Mouse (Mus musculus): ENCODE measurements at regions not wholly inside any gene's neighbourhood (a gene's known extent, or its start where the extent isn't known, plus 50 kb on each side); places are given as distances from the start of the nearest gene placed in this dataset.

- ATAC-seq (ENCODE audit: insufficient number of reproducible peaks, low FRiP score, low TSS enrichment), result no peak
These were observed 52.4 kb upstream of the Aldh1b1 start for GRCm38 (mm10) chr4:45746451-45746850.

GRCm38 (mm10) chr4:45745746-45746145 is 53.1 kb upstream of the Aldh1b1 start:
- no peak for ATAC-seq (ENCODE audit: insufficient number of reproducible peaks, low FRiP score, low TSS enrichment)

DNA sequence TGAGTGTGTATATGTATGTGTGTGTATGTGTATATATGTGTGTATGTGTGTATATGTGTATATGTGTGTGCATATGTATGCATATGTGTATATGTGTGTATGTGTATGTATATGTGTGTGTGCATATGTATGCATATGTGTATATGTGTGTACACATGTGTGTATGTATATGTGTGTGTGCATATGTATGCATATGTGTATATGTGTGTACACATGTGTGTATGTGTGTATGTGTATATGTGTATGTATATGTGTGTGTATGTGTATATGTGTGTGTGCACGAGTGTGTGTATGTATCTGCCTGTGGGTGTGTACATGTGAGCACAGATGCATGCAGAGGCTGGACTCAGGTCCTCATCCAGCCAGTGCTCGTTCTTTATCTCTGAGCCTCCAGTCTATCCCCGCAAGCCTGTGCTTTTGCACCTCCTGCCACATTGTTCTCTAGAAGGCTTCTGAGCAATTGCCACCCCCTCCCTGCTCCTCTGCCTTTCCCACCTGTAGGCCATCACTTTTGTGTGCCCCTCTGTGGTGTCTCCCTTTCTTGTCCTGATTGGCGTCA is 53.9 kb upstream of the Aldh1b1 start:
- ATAC-seq (ENCODE audit: insufficient number of reproducible peaks, low FRiP score, low TSS enrichment), result no peak

- peak; percentile 27; the same call in 1 of the 2 replicates for ATAC-seq (ENCODE audit: insufficient number of reproducible peaks, low FRiP score, low TSS enrichment)
These were observed 58.0 kb upstream of the Aldh1b1 start for GRCm38 (mm10) chr4:45740779-45741365.

DNA sequence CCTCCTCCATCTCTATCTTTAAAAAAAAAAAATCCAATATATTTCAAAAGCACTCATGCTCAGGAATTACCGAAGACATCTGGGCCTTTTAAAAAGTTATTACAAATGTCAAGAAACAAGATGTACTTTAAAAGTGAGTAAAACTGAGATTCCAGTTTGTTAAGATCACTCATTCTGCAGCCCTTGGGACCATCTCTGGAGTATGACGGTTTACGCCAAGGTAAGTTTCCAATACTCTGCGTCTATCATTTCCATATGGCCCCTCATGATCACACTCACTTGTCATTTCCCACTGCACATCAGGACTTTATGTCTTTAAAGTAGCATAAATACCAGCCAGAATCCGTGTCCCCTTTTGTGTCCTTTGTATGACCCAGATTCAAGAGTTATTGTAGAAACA is 58.5 kb upstream of the Aldh1b1 start:
- no peak for ATAC-seq (ENCODE audit: insufficient number of reproducible peaks, low FRiP score, low TSS enrichment)

DNA sequence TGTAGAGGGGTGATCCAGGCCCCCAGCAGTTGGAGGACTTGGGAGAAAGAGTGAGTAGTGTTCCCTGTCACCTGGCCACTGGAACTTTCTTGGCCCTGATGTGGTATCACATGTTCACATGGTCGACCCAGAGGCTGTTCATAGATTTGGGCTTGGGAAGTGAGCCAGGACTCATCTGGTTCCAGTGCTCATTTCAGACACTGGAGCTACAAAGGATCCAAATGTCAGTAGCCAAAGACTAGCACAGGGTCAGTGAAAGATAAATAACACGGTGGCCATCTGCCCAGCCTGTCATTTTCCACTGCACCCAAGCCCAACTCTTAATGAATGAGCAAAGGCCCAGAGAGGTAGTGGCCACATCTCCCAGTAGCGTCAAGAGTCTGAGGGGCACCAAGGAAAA is 59.1 kb upstream of the Aldh1b1 start:
- no peak for ATAC-seq (ENCODE audit: insufficient number of reproducible peaks, low FRiP score, low TSS enrichment)

GRCm38 (mm10) chr4:45739168-45739567 is 59.7 kb upstream of the Aldh1b1 start:
- no peak for ATAC-seq (ENCODE audit: insufficient number of reproducible peaks, low FRiP score, low TSS enrichment)

GRCm38 (mm10) chr4:45738746-45739145 is 60.1 kb upstream of the Aldh1b1 start:
- ATAC-seq (ENCODE audit: insufficient number of reproducible peaks, low FRiP score, low TSS enrichment), result no peak

GRCm38 (mm10) chr4:45736215-45736815 is 62.5 kb upstream of the Aldh1b1 start:
- ATAC-seq (ENCODE audit: insufficient number of reproducible peaks, low FRiP score, low TSS enrichment), result no peak

GRCm38 (mm10) chr4:45734011-45734410 is 64.8 kb upstream of the Aldh1b1 start:
- ATAC-seq (ENCODE audit: insufficient number of reproducible peaks, low FRiP score, low TSS enrichment), result no peak

- ATAC-seq (ENCODE audit: insufficient number of reproducible peaks, low FRiP score, low TSS enrichment), result no peak
These were observed 67.7 kb upstream of the Aldh1b1 start for GRCm38 (mm10) chr4:45730862-45731831.

GRCm38 (mm10) chr4:45729801-45730200 is 69.0 kb upstream of the Aldh1b1 start:
- no peak for ATAC-seq (ENCODE audit: insufficient number of reproducible peaks, low FRiP score, low TSS enrichment)

DNA sequence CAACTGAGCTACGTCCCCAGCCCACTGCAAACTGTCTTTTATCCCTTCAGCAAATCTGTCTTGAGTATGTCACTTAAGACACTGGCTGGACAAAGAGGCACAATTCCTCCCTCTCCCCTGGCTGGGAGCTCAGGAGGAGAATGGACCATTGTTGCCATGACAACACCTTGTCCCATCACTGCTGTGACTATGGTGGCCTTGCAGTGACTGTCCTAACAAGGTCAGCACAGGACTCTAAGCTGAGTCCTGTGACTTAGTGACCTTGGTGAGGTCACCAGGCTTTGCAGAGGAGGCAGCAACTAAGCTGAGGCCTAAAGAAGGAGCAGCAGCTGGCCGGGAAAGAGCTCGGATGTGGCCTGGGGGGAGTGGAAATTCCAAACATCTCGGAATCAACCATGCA is 70.0 kb upstream of the Aldh1b1 start:
- ATAC-seq (ENCODE audit: insufficient number of reproducible peaks, low FRiP score, low TSS enrichment), result no peak

DNA sequence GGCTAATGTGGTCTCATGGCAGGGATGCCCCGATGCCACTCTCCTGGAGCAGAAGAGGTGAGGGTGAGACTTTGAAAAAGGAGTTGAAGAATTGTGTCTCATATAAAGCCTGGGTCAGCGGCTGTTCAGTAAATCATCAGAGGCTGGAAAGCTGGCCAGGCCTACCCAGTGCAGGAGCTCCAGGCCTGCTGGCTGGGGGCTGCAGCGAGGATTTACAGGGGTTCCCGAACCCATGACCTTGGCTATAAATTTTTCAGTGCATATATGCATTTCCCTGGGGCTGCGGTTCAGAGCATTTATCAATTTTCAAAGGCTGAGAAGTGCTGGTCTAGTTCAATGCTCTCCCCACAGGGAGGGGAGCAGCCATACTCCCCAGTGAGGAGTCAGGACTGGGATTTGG is 70.9 kb upstream of the Aldh1b1 start:
- no peak for ATAC-seq (ENCODE audit: insufficient number of reproducible peaks, low FRiP score, low TSS enrichment)

GRCm38 (mm10) chr4:45727474-45727873 is 71.3 kb upstream of the Aldh1b1 start:
- no peak for ATAC-seq (ENCODE audit: insufficient number of reproducible peaks, low FRiP score, low TSS enrichment)

DNA sequence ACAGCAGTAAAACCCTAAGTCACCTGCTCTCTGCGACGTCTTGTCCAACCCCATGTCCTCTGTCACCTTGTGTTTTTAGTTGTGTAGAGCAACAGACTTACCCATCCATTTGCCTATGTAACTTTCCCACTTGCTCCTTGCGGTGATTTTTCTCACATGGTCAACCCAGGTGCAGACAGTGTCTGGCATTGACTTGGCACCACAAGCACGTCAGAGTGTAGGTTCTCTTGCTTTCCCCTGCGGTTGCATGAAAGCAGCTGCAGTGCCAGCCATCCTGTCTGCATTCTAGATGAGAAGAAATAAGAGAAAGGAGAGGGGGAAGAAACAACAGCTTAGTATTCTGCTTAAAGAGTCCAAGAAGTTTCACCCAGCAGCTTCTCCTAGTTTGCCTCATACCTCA is 72.0 kb upstream of the Aldh1b1 start:
- no peak for ATAC-seq (ENCODE audit: insufficient number of reproducible peaks, low FRiP score, low TSS enrichment)

DNA sequence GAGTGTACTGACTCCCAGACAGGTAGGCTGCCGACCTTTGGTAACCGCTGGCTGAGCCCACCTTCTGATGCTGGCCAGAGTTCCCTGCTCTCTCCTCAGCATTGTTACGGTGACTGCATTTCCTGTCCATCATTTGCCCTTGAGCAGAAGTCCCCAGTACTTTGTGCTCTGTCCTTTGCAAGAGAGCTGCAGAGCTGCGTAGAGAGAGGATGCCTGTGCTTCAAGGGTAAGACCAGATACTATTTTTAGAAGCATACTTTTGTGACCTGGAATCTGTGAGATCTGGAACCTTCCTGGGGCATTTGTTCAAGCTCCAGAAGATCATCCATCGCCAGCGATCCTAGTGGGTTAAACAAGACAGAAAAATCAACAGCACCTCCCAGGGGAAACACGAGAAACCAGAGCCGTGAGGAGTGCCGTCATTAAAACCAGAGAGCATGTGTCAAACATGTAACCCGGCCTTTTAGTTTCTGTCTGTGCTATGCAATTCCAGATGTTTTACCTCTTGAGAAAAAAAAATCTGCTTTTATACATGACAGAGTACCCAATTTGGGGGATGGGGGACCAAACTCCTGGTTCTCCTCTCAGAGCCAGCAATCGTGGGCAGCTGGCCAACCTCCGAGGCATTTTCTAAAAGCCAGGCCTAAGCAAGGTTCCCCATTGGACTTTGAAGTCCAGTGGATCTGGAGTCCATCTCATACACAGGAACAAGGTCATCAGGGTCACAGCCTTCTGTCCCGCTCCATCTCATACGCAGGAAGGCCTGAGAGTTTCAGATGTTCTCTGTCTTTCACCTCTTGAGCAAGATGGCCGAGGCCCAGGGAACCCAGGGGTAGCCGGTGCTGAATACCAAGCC is 73.5 kb upstream of the Aldh1b1 start:
- ATAC-seq (ENCODE audit: insufficient number of reproducible peaks, low FRiP score, low TSS enrichment), result no peak

DNA sequence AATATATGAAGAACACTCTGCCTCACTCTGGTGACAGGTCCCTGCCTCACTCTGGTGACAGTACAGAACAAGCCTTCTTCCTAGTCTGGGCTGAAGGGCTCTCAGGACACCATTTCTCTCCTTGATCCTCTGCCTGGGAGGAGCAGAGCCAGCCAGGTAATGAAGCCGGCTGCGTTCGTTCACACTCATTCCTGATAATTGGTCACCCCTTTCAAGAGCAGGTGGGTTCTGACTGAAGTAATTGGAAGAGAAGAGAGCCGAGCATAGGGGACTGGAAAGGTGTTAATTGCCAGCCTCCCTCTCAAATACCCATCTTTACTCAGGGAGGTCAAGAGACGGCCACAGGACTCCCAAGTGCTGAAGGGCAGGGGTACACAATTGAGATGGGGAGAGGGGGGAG is 78.5 kb upstream of the Aldh1b1 start:
- no peak for ATAC-seq (ENCODE audit: insufficient number of reproducible peaks, low FRiP score, low TSS enrichment)

GRCm38 (mm10) chr4:45719564-45719963 is 79.3 kb upstream of the Aldh1b1 start:
- no peak for ATAC-seq (ENCODE audit: insufficient number of reproducible peaks, low FRiP score, low TSS enrichment)

DNA sequence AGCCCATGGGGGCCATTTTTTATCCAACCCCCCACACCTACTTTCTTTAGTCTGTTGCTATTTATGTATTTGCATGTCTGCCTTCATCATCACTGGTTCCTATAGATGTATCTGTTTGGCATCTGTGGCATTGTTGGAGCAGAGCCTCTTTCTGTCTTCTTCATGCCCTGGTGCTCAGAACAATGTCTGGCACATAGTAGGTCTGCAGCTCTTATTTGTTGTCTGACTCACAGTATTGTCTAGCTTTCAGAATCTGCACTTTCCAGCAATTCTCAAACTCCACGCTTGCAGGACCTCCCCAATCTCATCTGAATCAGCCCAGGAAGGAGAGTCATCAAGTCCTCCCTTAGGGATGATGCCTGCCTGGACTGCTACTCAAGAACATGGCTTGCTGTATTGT is 82.9 kb upstream of the Aldh1b1 start:
- ATAC-seq (ENCODE audit: insufficient number of reproducible peaks, low FRiP score, low TSS enrichment), result no peak
